Mouse (Mus musculus): ENCODE results near the gene Zfhx3.

DNA sequence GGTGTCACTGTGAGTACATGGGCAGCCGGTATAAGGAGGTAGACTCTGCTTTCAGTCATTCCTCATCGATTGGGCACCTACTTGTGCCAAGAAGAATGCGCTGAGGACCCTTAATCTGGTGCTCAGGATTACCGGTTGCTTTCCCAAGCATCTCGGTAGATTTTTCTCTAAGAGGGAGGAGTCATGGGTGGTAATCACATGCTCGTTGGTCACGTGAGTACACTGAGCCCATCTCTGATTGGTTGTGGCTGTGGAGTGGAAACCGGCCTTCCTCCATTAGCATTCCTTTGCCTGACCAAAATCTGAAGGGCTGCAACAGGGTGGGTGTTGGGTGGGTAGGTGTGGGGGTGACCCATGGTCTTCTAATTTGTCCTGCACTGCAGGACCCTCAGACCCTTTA lies 421.4 kb downstream of the Zfhx3 start:
- no peak for TF ChIP-seq CTCF (IDR thresholded peaks at IDR 0.05; ENCODE audit: low read depth, low read length)
- no peak for TF ChIP-seq EP300 (IDR thresholded peaks at IDR 0.05; ENCODE audit: insufficient read depth, low read depth, low read length)
